Mouse (Mus musculus) stomach, postnatal 0 days (tissue): Measurements from ENCODE around the gene Dlgap4.

Source experiments
- CTCF ChIP-seq: IDR thresholded peaks from 2 replicates; pipeline ENCODE4 v1.5.1; 2016; ENCODE audit warnings: antibody characterized with exemption, low read depth, mild to moderate bottlenecking, moderate library complexity
- EP300 ChIP-seq: optimal IDR thresholded peaks from 2 replicates; pipeline ENCODE3; 2016; ENCODE audit warnings: antibody characterized with exemption

DNA sequence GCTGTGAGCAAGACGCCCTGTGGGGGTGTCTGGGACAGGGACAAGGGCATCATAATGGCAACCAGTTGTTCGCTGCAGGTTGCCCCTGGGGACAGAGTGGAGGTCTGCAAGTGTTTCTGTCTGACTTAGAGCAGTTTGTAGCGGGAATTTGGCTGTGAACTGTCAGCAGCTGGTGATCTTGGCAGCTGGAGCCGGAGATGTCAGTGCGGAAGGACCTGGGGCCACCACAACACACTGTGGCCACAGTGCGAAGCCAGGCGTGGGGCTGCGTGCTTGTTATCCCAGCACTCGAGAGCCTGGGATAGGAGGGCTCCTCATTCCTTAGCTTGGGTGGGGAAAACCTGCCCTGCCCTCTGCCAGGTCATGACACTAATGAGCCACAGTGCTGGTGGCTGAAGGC is 84.7 kb downstream of the Dlgap4 start:
- no peak for TF ChIP-seq CTCF
- no peak for TF ChIP-seq EP300
